Mouse (Mus musculus): ENCODE results near the gene Prl7d1. TPM values are rescaled to one million over a fixed set of nuclear protein-coding genes. Genes with fewer than 3 reads are reported as not detected.

The Prl7d1 gene
- polyA plus RNA-seq (2017; shearing (Covaris generic)), result not detected

GRCm38 (mm10) chr13:27716636-27717035, at the start of gene Prl7d1:
Gene Prl7d1 (minus strand): TSS chr13:27716736.

GRCm38 (mm10) chr13:27667936-27668335, 48.6 kb downstream of the Prl7d1 start, which contains the start of gene Prl7a2:
Gene Prl7a2 (minus strand): TSS chr13:27668036.

Other genes with a start within 250 kb of the Prl7d1 start
- not detected for gene Prl8a8, start 203.5 kb downstream of the Prl7d1 start, polyA plus RNA-seq (2017; shearing (Covaris generic))
- gene Prl8a9, start 152.1 kb downstream of the Prl7d1 start, polyA plus RNA-seq (2017; shearing (Covaris generic)), result not detected
- gene Prl8a1, start 134.6 kb downstream of the Prl7d1 start, polyA plus RNA-seq (2017; shearing (Covaris generic)), result 0.22 TPM
- not detected for gene Prl7b1, start 106.2 kb downstream of the Prl7d1 start, polyA plus RNA-seq (2017; shearing (Covaris generic))
- not detected for gene Prl7a1, start 74.2 kb downstream of the Prl7d1 start, polyA plus RNA-seq (2017; shearing (Covaris generic))
- gene Prl7a2, start 48.7 kb downstream of the Prl7d1 start, polyA plus RNA-seq (2017; shearing (Covaris generic)), result not detected
- not detected for gene Prl7c1, start 64.1 kb upstream of the Prl7d1 start, polyA plus RNA-seq (2017; shearing (Covaris generic))
- gene Prl2a1, start 84.9 kb upstream of the Prl7d1 start, polyA plus RNA-seq (2017; shearing (Covaris generic)), result not detected
- gene Prl2c1, start 132.6 kb upstream of the Prl7d1 start, polyA plus RNA-seq (2017; shearing (Covaris generic)), result not detected